Mouse (Mus musculus) neural tube, embryonic 14.5 days (tissue): ENCODE measurements around the gene Gm6169. TPM values are rescaled to one million over a fixed set of nuclear protein-coding genes. Genes with fewer than 3 reads are reported as not detected.
"Not testable (repeated sequence)": the region's sequence is repeated elsewhere in the genome, so short reads cannot be mapped to it uniquely, and the experiment has no call there.

ENCODE experiments used
- ATAC-seq: fragments of 200-750 bp; cut with Nextera tagmentation; 2 replicates; pipeline ENCODE4 v1.8.0; 2017; ENCODE audit warnings: low read depth, mild to moderate bottlenecking, moderate TSS enrichment, moderate library complexity
- H3K27ac ChIP-seq: fragments of 300-500 bp; sonication (generic); 2 replicates; pipeline ENCODE4 v1.5.1; 2014; ENCODE audit warnings: low read depth, mild to moderate bottlenecking, control low read depth, low read length, moderate library complexity, mixed read lengths
- H3K27me3 ChIP-seq: fragments of 300-500 bp; sonication (generic); 2 replicates; pipeline ENCODE4 v1.6.1; 2014; ENCODE audit warnings: low read length; ENCODE audit not compliant: control insufficient read depth, insufficient read depth
- H3K36me3 ChIP-seq: fragments of 300-500 bp; sonication (generic); 2 replicates; pipeline ENCODE4 v1.6.1; 2014; ENCODE audit warnings: low read length, mixed read lengths; ENCODE audit not compliant: control insufficient read depth, insufficient read depth
- H3K4me1 ChIP-seq: fragments of 300-500 bp; sonication (generic); 2 replicates; pipeline ENCODE4 v1.6.1; 2014; ENCODE audit warnings: low read length; ENCODE audit not compliant: control insufficient read depth, insufficient read depth
- H3K4me2 ChIP-seq: fragments of 300-500 bp; sonication (generic); 2 replicates; pipeline ENCODE4 v1.6.1; 2014; ENCODE audit warnings: mild to moderate bottlenecking, low read depth, low read length, control low read depth
- H3K4me3 ChIP-seq: fragments of 300-500 bp; sonication (generic); 2 replicates; pipeline ENCODE4 v1.5.1; 2014; ENCODE audit warnings: low read depth, low read length, control low read depth, mixed read lengths
- H3K9ac ChIP-seq: fragments of 300-500 bp; sonication (generic); replicated peaks from 2 replicates; pipeline ENCODE4 v1.6.1; 2014; ENCODE audit warnings: low read depth, mild to moderate bottlenecking, control low read depth, low read length, mixed read lengths
- H3K9me3 ChIP-seq: fragments of 300-500 bp; sonication (generic); 2 replicates; pipeline ENCODE4 v1.6.1; 2016; ENCODE audit warnings: low read length; ENCODE audit not compliant: control insufficient read depth
- WGBS: fragments of 180-500 bp; shearing (Covaris S2); extraction: QIAGEN DNeasy Blood & Tissue Kit; methylation state at CpG from one replicate; pipeline ENCODE4 v1.1.7; 2014; 5-methylcytosine and 5-hydroxymethylcytosine counted together
- polyA plus RNA-seq: library from polyadenylated mRNA; unstranded; fragments of >200 nt; fragmentation: Nextera tagmentation; extraction: Ambion mirVana; gene quantifications from 2 replicates; pipeline ENCODE4 v1.2.1, GENCODE M21; 2014

The Gm6169 gene
- polyA plus RNA-seq, 1 experiment from 2014 or later = 0.67 TPM

DNA sequence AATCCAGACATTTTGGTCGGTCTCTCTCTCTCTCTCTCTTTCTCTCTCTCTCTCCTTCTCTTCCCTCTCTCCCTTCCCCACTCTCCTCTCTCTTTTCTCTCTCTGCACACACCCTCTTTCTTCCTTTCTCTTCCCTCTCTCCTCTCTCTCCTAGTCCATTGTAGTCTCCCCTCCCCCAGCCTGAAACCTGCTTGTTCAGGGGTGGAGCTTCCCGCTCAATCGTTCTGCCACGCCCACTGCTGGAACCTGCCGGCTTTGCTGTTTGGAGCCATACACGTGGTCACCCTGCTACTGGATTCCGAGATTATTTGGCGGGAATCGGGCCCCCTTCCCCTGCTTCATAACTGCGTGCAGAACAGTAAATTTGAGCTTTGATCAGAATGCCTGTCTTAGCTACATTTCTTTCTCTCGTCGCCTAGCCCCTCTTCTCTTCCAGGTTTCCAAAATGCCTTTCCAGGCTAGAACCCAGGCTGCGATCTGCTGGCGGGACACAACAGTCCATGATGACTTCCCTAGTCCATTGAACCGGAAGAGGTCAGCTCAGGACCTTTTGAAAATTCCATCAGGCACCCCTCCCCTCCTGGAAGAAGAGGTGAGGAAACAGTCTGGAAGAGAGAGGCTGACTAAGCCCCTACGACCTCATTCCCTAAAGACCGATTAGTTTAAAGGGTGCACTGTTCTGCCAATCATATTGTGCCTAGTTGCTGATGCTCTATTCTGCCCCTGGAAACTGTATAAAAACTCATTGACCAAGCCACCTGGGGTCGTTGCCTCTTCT, 34.0 kb downstream of the Gm6169 start:
- H3K36me3 ChIP-seq, H3K4me2 ChIP-seq, H3K27me3 ChIP-seq, H3K27ac ChIP-seq, H3K9me3 ChIP-seq, H3K4me3 ChIP-seq, ATAC-seq, H3K4me1 ChIP-seq, H3K9ac ChIP-seq: not testable (repeated sequence)
- 41% methylated on average over 18 of the region's 18 CpGs for WGBS

DNA sequence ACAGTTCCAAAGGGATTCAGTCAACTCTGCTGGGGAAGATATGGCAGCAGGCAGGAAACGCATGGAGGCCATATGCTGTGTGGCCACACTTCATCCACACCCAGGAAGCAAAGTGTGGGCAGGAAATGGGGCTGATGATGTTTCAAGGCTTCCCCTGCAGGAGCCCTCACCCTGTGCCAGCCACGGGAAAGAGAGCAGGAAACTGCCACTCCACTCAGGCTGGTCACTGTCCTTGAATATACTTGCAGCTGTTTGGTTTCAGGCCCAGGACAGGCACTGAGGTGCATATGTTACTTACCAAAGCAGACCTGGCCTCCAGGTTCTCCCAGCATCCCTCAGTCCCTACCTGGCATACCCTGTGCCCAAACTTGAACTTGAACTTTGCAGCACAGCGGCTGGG, 34.6 kb downstream of the Gm6169 start:
- no peaks in the 10 kb centered on the region for H3K36me3 ChIP-seq
- 62% methylated on average over 3 of the region's 3 CpGs for WGBS
- no peaks in the 10 kb centered on the region for H3K4me1 ChIP-seq
- H3K9ac ChIP-seq = no peak overlapping the region
- H3K4me3 ChIP-seq = no peak overlapping the region
- H3K27ac ChIP-seq = no peak overlapping the region
- H3K4me2 ChIP-seq = no peak overlapping the region
- no peaks in the 10 kb centered on the region for H3K9me3 ChIP-seq
- no peaks in the 10 kb centered on the region for H3K27me3 ChIP-seq
- ATAC-seq = no peak

DNA sequence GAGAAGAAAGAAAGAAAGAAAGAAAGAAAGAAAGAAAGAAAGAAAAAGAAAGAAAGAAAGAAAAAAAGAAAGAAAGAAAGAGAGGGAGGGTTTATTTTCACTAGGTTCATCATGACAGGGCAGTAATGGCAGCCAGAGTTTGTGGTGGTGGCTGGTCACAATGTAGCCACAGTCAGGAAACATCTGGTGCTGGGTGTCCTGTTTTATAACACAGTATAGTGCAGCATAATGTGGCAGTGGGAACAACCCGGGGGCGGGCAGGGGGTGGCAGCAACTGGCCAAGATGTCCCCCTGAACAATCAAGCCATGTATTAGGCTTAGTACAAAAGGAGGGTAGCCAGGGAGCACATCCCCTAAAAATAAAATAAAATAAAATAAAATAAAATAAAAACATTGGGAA, 35.6 kb downstream of the Gm6169 start:
- WGBS = 68% methylated on average over 2 of the region's 2 CpGs

DNA sequence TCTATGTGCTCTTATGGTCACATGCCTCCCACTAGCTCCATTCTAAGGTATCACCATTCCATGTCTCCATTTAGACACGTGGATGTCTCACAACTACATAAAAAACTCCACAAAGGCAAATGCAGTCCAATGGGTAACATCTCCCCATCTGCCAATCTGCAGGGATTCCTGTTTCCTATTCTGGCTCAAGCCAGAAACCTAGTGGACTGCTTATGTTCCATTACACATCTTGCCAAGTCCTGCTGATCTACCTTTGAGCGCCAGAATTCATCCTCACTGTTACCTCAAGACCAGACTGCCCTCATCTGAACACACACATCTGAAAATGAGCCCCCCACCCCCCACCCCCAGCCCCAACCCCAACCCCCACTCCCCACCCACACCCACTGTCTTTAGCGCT, 36.9 kb downstream of the Gm6169 start:
- 93% methylated on average over 3 of the region's 3 CpGs for WGBS
- Histone ChIP-seq H3K4me1 (no peaks in the 10 kb centered on the region), H3K4me2 (no peak overlapping the region), H3K36me3 (no peaks in the 10 kb centered on the region), H3K9ac (no peak overlapping the region), H3K4me3 (no peak overlapping the region), H3K9me3 (no peaks in the 10 kb centered on the region), H3K27ac (no peak overlapping the region), H3K27me3 (no peaks in the 10 kb centered on the region)
- ATAC-seq = no peak

More for the DNA sequence above, 35.6 kb downstream of the Gm6169 start:
- Histone ChIP-seq H3K36me3 (no peaks in the 10 kb centered on the region), H3K4me3 (no peak overlapping the region), H3K4me1 (no peaks in the 10 kb centered on the region), H3K4me2 (no peak overlapping the region), H3K27ac (no peak overlapping the region), H3K27me3 (no peaks in the 10 kb centered on the region), H3K9ac (no peak overlapping the region), H3K9me3 (no peaks in the 10 kb centered on the region)
- ATAC-seq = no peak

DNA sequence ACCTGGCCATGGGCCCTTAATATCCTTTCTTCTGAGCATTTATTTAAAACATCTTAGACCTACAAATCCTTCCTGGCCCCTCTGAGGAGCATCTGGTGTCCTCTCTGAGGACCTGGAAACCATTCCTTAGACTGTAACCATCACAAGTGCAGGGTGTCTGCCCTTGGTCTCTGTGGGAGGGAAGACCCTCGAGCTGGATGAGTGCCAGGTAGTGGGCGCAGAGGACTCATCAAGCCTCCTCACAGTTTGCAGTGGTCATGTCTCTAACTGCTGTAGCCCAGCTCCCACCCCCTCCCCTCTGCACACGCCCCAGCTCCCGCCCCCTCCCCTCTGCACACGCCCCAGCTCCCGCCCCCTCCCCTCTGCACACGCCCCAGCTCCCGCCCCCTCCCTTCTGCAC, 38.7 kb downstream of the Gm6169 start:
- no peak overlapping the region for H3K27ac ChIP-seq
- H3K27me3 ChIP-seq = no peaks in the 10 kb centered on the region
- no peak overlapping the region for H3K9ac ChIP-seq
- no peaks in the 10 kb centered on the region for H3K9me3 ChIP-seq
- WGBS = 39% methylated on average over 5 of the region's 8 CpGs
- no peaks in the 10 kb centered on the region for H3K36me3 ChIP-seq
- H3K4me3 ChIP-seq = no peak overlapping the region
- H3K4me1 ChIP-seq = no peaks in the 10 kb centered on the region
- H3K4me2 ChIP-seq = no peak overlapping the region
- no peak for ATAC-seq

DNA sequence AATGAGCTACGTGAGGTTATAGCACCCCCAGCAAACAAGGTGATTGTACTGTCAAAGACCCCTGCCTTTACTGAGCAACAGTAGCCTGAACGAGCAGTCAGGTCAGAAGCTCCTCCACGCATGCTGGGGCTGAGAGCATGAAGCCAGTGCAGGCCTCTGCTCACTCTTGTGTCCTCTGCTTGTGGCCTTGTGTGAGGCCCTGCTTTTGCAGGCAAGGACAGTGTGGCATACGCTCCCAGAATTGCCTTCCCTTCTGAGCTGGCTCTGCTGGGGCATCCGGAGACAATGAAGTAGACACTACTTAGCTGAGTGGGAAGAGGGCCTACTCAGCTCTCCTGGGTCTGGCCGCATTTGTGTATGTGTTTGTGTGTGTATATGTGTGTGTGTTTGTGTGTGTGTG, 39.3 kb downstream of the Gm6169 start:
- no peaks in the 10 kb centered on the region for H3K36me3 ChIP-seq
- no peak overlapping the region for H3K4me2 ChIP-seq
- no peak overlapping the region for H3K27ac ChIP-seq
- ATAC-seq = no peak
- H3K9ac ChIP-seq = no peak overlapping the region
- H3K4me1 ChIP-seq = no peaks in the 10 kb centered on the region
- no peak overlapping the region for H3K4me3 ChIP-seq
- no peaks in the 10 kb centered on the region for H3K9me3 ChIP-seq
- 94% methylated on average over 6 of the region's 6 CpGs for WGBS
- H3K27me3 ChIP-seq = no peaks in the 10 kb centered on the region

DNA sequence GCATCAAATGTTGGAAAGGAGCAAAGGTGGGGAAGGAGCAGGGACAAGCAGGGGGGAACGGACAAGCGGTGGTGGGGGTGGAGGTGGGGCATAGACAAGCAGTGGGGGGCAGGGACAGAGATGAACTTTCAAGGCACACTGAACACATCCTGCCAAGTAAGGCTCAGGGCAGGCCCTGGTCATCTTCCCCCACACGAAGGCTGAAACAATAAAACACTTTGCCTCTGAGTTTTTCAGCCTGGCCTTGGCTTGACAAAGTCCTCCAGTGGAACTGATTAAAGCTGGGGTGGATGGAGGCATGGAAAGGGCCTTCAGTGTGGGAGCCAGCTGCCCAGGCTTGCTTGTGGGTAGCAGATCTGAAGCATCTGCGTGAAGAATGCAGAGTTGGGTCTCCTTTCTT, 41.2 kb downstream of the Gm6169 start:
- Histone ChIP-seq H3K9ac (no peak overlapping the region), H3K4me2 (no peak overlapping the region), H3K4me1 (no peaks in the 10 kb centered on the region), H3K9me3 (no peaks in the 10 kb centered on the region), H3K27me3 (no peaks in the 10 kb centered on the region), H3K4me3 (no peak overlapping the region), H3K36me3 (no peaks in the 10 kb centered on the region), H3K27ac (no peak overlapping the region)
- 65% methylated on average over 4 of the region's 4 CpGs for WGBS
- no peak for ATAC-seq

DNA sequence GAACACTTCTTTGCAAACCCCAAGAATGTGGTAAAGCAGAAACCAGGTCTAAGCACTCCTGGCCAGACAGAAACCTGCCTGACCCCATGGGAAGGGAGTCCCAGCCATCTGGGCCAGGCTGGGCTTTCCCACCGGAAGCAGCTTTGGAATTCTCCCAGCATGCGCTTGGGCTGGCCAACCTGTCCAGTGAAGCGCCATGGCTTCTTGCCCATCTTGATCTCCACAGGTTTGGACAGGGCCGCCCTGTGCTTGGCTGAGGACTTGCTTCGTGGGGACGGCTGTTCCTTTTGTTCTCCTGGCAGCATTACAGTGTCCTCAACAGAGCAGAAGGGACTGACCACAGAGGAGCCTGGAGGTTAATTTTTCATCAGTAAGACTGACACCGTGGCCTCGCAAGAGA, 45.2 kb downstream of the Gm6169 start:
- H3K27ac ChIP-seq = no peak overlapping the region
- H3K4me3 ChIP-seq = no peak overlapping the region
- no peak for ATAC-seq
- no peaks in the 10 kb centered on the region for H3K27me3 ChIP-seq
- H3K4me1 ChIP-seq = no peaks in the 10 kb centered on the region
- no peaks in the 10 kb centered on the region for H3K9me3 ChIP-seq
- no peak overlapping the region for H3K4me2 ChIP-seq
- H3K36me3 ChIP-seq = no peaks in the 10 kb centered on the region
- no peak overlapping the region for H3K9ac ChIP-seq
- WGBS = 68% methylated on average over 8 of the region's 8 CpGs

DNA sequence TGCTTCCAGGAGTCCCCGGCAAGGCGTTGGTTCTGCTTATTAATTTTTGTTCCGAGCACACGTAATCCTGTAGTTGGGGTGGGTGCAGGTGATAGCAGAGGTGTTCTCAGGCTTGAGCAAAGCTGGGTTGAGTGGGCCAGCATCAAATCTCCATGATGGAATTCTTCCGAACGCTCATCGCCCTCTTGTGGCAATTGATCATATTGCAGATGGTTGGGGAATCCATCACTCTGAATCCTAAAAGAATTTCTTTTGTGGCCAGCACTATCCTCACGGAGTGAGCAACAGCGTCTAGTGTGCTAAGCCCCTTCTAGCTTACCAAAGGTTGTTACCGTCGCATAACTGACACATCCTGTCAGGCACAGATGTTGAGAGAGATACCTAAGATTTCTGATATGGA, 46.4 kb downstream of the Gm6169 start:
- 13% methylated on average over 11 of the region's 11 CpGs for WGBS
- no peaks in the 10 kb centered on the region for H3K27me3 ChIP-seq
- no peaks in the 10 kb centered on the region for H3K36me3 ChIP-seq
- ATAC-seq = peak; percentile 75
- H3K27ac ChIP-seq = no peak overlapping the region
- H3K9me3 ChIP-seq = no peaks in the 10 kb centered on the region
- H3K4me2 ChIP-seq = no peak overlapping the region
- H3K4me1 ChIP-seq = no peaks in the 10 kb centered on the region
- no peak overlapping the region for H3K4me3 ChIP-seq
- H3K9ac ChIP-seq = no peak overlapping the region
